Mouse (Mus musculus): ENCODE measurements at regions not wholly inside any gene's neighbourhood (a gene's known extent, or its start where the extent isn't known, plus 50 kb on each side); places are given as distances from the start of the nearest gene placed in this dataset.

DNA sequence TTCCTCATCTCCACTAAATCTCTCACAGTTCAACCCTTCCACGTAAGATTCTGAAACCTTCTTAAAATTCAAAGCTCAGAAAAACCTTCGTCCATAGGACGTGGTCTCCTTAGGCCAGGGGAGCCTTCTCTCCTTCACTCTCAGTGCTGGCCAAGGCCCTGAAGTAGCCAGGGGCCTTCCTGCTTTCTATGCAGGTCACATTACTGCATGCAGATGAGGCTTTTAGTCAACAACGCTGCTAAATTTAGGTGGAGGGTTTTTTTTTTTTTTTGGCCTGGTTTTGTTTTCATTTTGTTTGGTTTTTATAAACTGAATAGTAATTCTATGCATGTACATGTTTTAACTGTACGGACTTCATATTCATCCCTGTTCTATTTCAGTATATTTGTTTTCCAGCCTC lies 214.5 kb upstream of the Acvr2a start:
- TF ChIP-seq ZC3H11A (IDR thresholded peaks at IDR 0.05; ENCODE audit: borderline replicate concordance, low read depth, low read length) (no peak), ZNF384 (IDR thresholded peaks at IDR 0.05; ENCODE audit: low read depth, low read length) (no peak), MAFK (IDR thresholded peaks at IDR 0.05; ENCODE audit: insufficient read depth, low read depth, low read length) (no peak), CHD2 (IDR thresholded peaks at IDR 0.05; ENCODE audit: low read depth, low read length) (no peak), HCFC1 (IDR thresholded peaks at IDR 0.05; ENCODE audit: borderline replicate concordance, insufficient read depth, low read length) (no peak)
- Histone ChIP-seq H3K27ac (ENCODE audit: insufficient read depth, low read depth, low read length, poor library complexity, severe bottlenecking) (no peak overlapping the region), H3K9me3 (ENCODE audit: control insufficient read depth, insufficient read depth, low read depth, low read length) (no peaks in the 10 kb centered on the region), H3K36me3 (ENCODE audit: control insufficient read depth, insufficient read depth, low read length, poor library complexity, severe bottlenecking) (no peaks in the 10 kb centered on the region), H3K9ac (ENCODE audit: insufficient read depth, low read depth, low read length, poor library complexity, severe bottlenecking) (no peak overlapping the region), H3K4me1 (ENCODE audit: control insufficient read depth in 2 of 2, insufficient read depth in 2 of 2, low read length in 2 of 2, poor library complexity in 1 of 2) (no peaks in the 10 kb centered on the region), H3K4me3 (ENCODE audit: insufficient read depth in 1 of 2, low read depth in 1 of 2, low read length in 2 of 2, poor library complexity in 1 of 2, severe bottlenecking in 1 of 2) (no peak overlapping the region)
- DNase-seq (ENCODE audit: low read depth, low spot score) = no peak
- in situ Hi-C loops (cut with MboI; ENCODE audit: low sequenced_read_pairs in 2 of 2, unreplicated experiment in 2 of 2) = no loop called here

DNA sequence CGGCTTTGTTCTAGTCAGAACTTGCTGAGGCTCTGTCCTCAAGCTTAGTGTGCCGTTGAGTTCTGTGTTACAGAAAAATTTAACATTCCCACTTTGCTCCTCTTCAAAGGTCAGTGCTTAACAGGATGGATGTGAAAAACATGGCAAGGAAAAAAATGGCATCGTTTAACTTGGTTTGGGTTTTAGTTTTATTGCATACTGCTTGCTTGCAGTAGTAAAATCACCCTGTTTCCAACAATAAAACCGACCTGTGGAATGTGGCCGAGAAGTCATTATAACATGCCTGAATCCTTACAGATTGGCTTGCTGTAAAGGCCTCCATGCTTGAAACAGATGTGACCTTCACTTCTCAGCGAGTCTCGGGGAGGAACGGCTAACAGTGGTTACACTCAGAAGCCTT lies 212.1 kb upstream of the Acvr2a start:
- DNase-seq (ENCODE audit: low read depth, low spot score) = no peak
- H3K27ac ChIP-seq (ENCODE audit: insufficient read depth, low read depth, low read length, poor library complexity, severe bottlenecking) = no peak overlapping the region

DNA sequence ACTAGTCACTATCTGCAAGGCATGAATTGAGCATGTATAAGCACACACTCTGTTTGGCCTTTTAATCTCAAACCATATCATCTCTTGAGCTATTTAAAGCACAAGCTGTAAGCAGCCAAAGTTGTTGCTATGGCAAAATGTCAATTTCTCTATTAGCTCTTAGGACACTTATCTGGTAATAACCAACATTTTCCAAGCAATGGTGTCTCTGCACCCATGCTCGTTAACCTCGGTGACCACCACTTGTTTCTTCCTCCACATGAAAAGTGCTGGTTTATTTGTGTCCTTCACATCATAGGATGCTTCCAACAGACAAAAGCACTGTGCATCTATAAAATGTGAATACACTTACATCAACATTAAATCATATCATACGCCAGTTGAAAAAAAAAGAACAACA lies 204.4 kb upstream of the Acvr2a start:
- Histone ChIP-seq H3K4me1 (ENCODE audit: control insufficient read depth in 2 of 2, insufficient read depth in 2 of 2, low read length in 2 of 2, poor library complexity in 1 of 2) (no peaks in the 10 kb centered on the region), H3K27ac (ENCODE audit: insufficient read depth, low read depth, low read length, poor library complexity, severe bottlenecking) (no peak overlapping the region), H3K9me3 (ENCODE audit: control insufficient read depth, insufficient read depth, low read depth, low read length) (no peaks in the 10 kb centered on the region), H3K9ac (ENCODE audit: insufficient read depth, low read depth, low read length, poor library complexity, severe bottlenecking) (no peak overlapping the region), H3K36me3 (ENCODE audit: control insufficient read depth, insufficient read depth, low read length, poor library complexity, severe bottlenecking) (no peaks in the 10 kb centered on the region), H3K4me3 (ENCODE audit: insufficient read depth in 1 of 2, low read depth in 1 of 2, low read length in 2 of 2, poor library complexity in 1 of 2, severe bottlenecking in 1 of 2) (no peak overlapping the region)
- no peak for DNase-seq (ENCODE audit: low read depth, low spot score)
- in situ Hi-C loops (cut with MboI; ENCODE audit: low sequenced_read_pairs in 2 of 2, unreplicated experiment in 2 of 2) = no loop called here
- TF ChIP-seq CHD2 (IDR thresholded peaks at IDR 0.05; ENCODE audit: low read depth, low read length) = no peak

More for the DNA sequence above, 212.1 kb upstream of the Acvr2a start:
- no peaks in the 10 kb centered on the region for H3K36me3 ChIP-seq (ENCODE audit: control insufficient read depth, insufficient read depth, low read length, poor library complexity, severe bottlenecking)
- no peak overlapping the region for H3K4me3 ChIP-seq (ENCODE audit: insufficient read depth in 1 of 2, low read depth in 1 of 2, low read length in 2 of 2, poor library complexity in 1 of 2, severe bottlenecking in 1 of 2)
- TF ChIP-seq CHD2 (IDR thresholded peaks at IDR 0.05; ENCODE audit: low read depth, low read length) = no peak
- TF ChIP-seq ZC3H11A (IDR thresholded peaks at IDR 0.05; ENCODE audit: borderline replicate concordance, low read depth, low read length) = no peak
- TF ChIP-seq ZNF384 (IDR thresholded peaks at IDR 0.05; ENCODE audit: low read depth, low read length) = no peak
- no peak for TF ChIP-seq HCFC1 (IDR thresholded peaks at IDR 0.05; ENCODE audit: borderline replicate concordance, insufficient read depth, low read length)
- TF ChIP-seq MAFK (IDR thresholded peaks at IDR 0.05; ENCODE audit: insufficient read depth, low read depth, low read length) = no peak
- in situ Hi-C loops (cut with MboI; ENCODE audit: low sequenced_read_pairs in 2 of 2, unreplicated experiment in 2 of 2) = no loop called here
- no peaks in the 10 kb centered on the region for H3K4me1 ChIP-seq (ENCODE audit: control insufficient read depth in 2 of 2, insufficient read depth in 2 of 2, low read length in 2 of 2, poor library complexity in 1 of 2)
- H3K9ac ChIP-seq (ENCODE audit: insufficient read depth, low read depth, low read length, poor library complexity, severe bottlenecking) = no peak overlapping the region
- H3K9me3 ChIP-seq (ENCODE audit: control insufficient read depth, insufficient read depth, low read depth, low read length) = no peaks in the 10 kb centered on the region

DNA sequence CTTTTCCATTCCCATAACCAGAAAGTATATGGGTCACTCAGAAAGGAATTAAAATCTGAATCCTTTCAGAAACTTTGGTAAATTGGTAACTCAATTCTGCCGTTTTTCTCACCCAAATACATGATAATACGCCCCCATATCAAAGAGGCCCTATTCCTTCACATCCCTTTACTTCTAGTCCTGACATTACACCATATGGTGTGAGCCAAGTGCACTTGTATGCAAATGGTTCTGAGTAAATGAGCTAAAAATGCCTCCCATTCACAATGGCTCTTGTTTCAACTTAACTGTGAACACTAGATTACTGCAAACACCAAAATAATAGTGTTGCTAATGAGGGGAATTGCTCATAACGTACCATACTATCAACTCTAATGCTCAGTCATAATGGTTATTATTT lies 201.7 kb upstream of the Acvr2a start:
- in situ Hi-C loops (cut with MboI; ENCODE audit: low sequenced_read_pairs in 2 of 2, unreplicated experiment in 2 of 2) = no loop called here
- H3K9me3 ChIP-seq (ENCODE audit: control insufficient read depth, insufficient read depth, low read depth, low read length) = no peaks in the 10 kb centered on the region
- TF ChIP-seq ZC3H11A (IDR thresholded peaks at IDR 0.05; ENCODE audit: borderline replicate concordance, low read depth, low read length) (no peak), ZNF384 (IDR thresholded peaks at IDR 0.05; ENCODE audit: low read depth, low read length) (no peak), MAFK (IDR thresholded peaks at IDR 0.05; ENCODE audit: insufficient read depth, low read depth, low read length) (no peak), HCFC1 (IDR thresholded peaks at IDR 0.05; ENCODE audit: borderline replicate concordance, insufficient read depth, low read length) (no peak), CHD2 (IDR thresholded peaks at IDR 0.05; ENCODE audit: low read depth, low read length) (no peak)
- DNase-seq (ENCODE audit: low read depth, low spot score) = no peak
- no peak overlapping the region for H3K4me3 ChIP-seq (ENCODE audit: insufficient read depth in 1 of 2, low read depth in 1 of 2, low read length in 2 of 2, poor library complexity in 1 of 2, severe bottlenecking in 1 of 2)
- no peak overlapping the region for H3K9ac ChIP-seq (ENCODE audit: insufficient read depth, low read depth, low read length, poor library complexity, severe bottlenecking)
- H3K36me3 ChIP-seq (ENCODE audit: control insufficient read depth, insufficient read depth, low read length, poor library complexity, severe bottlenecking) = no peaks in the 10 kb centered on the region
- H3K4me1 ChIP-seq (ENCODE audit: control insufficient read depth in 2 of 2, insufficient read depth in 2 of 2, low read length in 2 of 2, poor library complexity in 1 of 2) = no peaks in the 10 kb centered on the region
- H3K27ac ChIP-seq (ENCODE audit: insufficient read depth, low read depth, low read length, poor library complexity, severe bottlenecking) = no peak overlapping the region

DNA sequence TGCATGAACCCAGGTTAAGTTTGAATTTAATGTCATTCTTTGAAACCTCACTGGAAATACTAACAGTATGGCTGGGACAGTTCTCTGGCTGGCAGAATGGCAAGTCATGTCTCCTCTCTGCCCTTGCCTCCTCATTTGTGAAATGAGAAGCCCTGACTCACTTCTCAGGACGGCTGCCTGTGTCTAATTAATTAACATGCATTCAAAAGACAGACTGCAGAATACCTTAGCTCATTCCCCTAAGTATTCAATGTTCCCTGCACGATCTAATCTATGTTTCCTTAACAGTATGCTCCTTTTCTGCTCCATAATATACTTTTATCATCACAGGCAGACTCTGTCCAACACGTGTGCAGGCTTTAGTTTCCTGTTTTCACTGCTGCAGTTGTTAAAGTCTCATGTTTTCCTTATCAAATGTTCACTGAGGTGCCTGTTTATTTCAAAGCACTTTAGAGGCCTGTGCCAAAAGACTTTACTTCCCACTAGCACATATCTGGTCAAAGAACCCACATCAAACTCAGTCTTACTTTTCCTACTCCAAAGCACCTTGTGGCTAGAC lies 196.7 kb upstream of the Acvr2a start:
- H3K9me3 ChIP-seq (ENCODE audit: control insufficient read depth, insufficient read depth, low read depth, low read length) = no peaks in the 10 kb centered on the region
- H3K36me3 ChIP-seq (ENCODE audit: control insufficient read depth, insufficient read depth, low read length, poor library complexity, severe bottlenecking) = no peaks in the 10 kb centered on the region
- no peak overlapping the region for H3K4me3 ChIP-seq (ENCODE audit: insufficient read depth in 1 of 2, low read depth in 1 of 2, low read length in 2 of 2, poor library complexity in 1 of 2, severe bottlenecking in 1 of 2)
- no peak for TF ChIP-seq HCFC1 (IDR thresholded peaks at IDR 0.05; ENCODE audit: borderline replicate concordance, insufficient read depth, low read length)
- no peak for TF ChIP-seq MAFK (IDR thresholded peaks at IDR 0.05; ENCODE audit: insufficient read depth, low read depth, low read length)
- TF ChIP-seq CHD2 (IDR thresholded peaks at IDR 0.05; ENCODE audit: low read depth, low read length) = no peak
- TF ChIP-seq ZC3H11A (IDR thresholded peaks at IDR 0.05; ENCODE audit: borderline replicate concordance, low read depth, low read length) = no peak
- TF ChIP-seq ZNF384 (IDR thresholded peaks at IDR 0.05; ENCODE audit: low read depth, low read length) = no peak
- H3K4me1 ChIP-seq (ENCODE audit: control insufficient read depth in 2 of 2, insufficient read depth in 2 of 2, low read length in 2 of 2, poor library complexity in 1 of 2) = no peaks in the 10 kb centered on the region
- DNase-seq (ENCODE audit: low read depth, low spot score) = no peak
- no peak overlapping the region for H3K27ac ChIP-seq (ENCODE audit: insufficient read depth, low read depth, low read length, poor library complexity, severe bottlenecking)
- in situ Hi-C loops (cut with MboI; ENCODE audit: low sequenced_read_pairs in 2 of 2, unreplicated experiment in 2 of 2) = no loop called here
- no peak overlapping the region for H3K9ac ChIP-seq (ENCODE audit: insufficient read depth, low read depth, low read length, poor library complexity, severe bottlenecking)
